Mouse (Mus musculus): ENCODE measurements around the gene Fstl4.

Gene Fstl4

GRCm38 (mm10) chr11:52767921-52768320, 3.5 kb downstream of the Fstl4 start:
- DNase-seq (ENCODE audit: low spot score in 2 of 2), result no peak

- no peak for DNase-seq (ENCODE audit: low spot score in 2 of 2)
Measured at GRCm38 (mm10) chr11:52773073-52773472, 8.6 kb downstream of the Fstl4 start.

- no peak for DNase-seq (ENCODE audit: low spot score in 2 of 2)
Measured at GRCm38 (mm10) chr11:52775291-52775690, 10.9 kb downstream of the Fstl4 start.

GRCm38 (mm10) chr11:52782426-52782825, 18.0 kb downstream of the Fstl4 start:
- no peak for DNase-seq (ENCODE audit: low spot score in 2 of 2)

GRCm38 (mm10) chr11:52794331-52794730, 29.9 kb downstream of the Fstl4 start:
- no peak for DNase-seq (ENCODE audit: low spot score in 2 of 2)

GRCm38 (mm10) chr11:52809542-52809941, 45.1 kb downstream of the Fstl4 start:
- DNase-seq (ENCODE audit: low spot score in 2 of 2), result no peak

GRCm38 (mm10) chr11:52816004-52816403, 51.6 kb downstream of the Fstl4 start:
- no peak for DNase-seq (ENCODE audit: low spot score in 2 of 2)

GRCm38 (mm10) chr11:52820336-52820905, 56.0 kb downstream of the Fstl4 start:
- no peak for DNase-seq (ENCODE audit: low spot score in 2 of 2)

GRCm38 (mm10) chr11:52826591-52826990, 62.2 kb downstream of the Fstl4 start:
- no peak for DNase-seq (ENCODE audit: low spot score in 2 of 2)

- DNase-seq (ENCODE audit: low spot score in 2 of 2), result no peak
Measured at GRCm38 (mm10) chr11:52831631-52832310, 67.3 kb downstream of the Fstl4 start.

GRCm38 (mm10) chr11:52832311-52832675, 67.9 kb downstream of the Fstl4 start:
- no peak for DNase-seq (ENCODE audit: low spot score in 2 of 2)

GRCm38 (mm10) chr11:52848691-52849090, 84.3 kb downstream of the Fstl4 start:
- no peak for DNase-seq (ENCODE audit: low spot score in 2 of 2)

- no peak for DNase-seq (ENCODE audit: low spot score in 2 of 2)
Measured at GRCm38 (mm10) chr11:52850071-52850470, 85.6 kb downstream of the Fstl4 start.

- no peak for DNase-seq (ENCODE audit: low spot score in 2 of 2)
Measured at GRCm38 (mm10) chr11:52872846-52873512, 108.5 kb downstream of the Fstl4 start.

- no peak for DNase-seq (ENCODE audit: low spot score in 2 of 2)
Measured at GRCm38 (mm10) chr11:52875916-52876765, 111.7 kb downstream of the Fstl4 start.

GRCm38 (mm10) chr11:52877662-52878061, 113.2 kb downstream of the Fstl4 start:
- no peak for DNase-seq (ENCODE audit: low spot score in 2 of 2)

- no peak for DNase-seq (ENCODE audit: low spot score in 2 of 2)
Measured at GRCm38 (mm10) chr11:52879958-52880357, 115.5 kb downstream of the Fstl4 start.

- peak; percentile 60 to 74 for DNase-seq (ENCODE audit: low spot score in 2 of 2)
Measured at GRCm38 (mm10) chr11:52886559-52887303, 122.3 kb downstream of the Fstl4 start.

- DNase-seq (ENCODE audit: low spot score in 2 of 2), result no peak
Measured at GRCm38 (mm10) chr11:52888150-52888549, 123.7 kb downstream of the Fstl4 start.

- no peak for DNase-seq (ENCODE audit: low spot score in 2 of 2)
Measured at GRCm38 (mm10) chr11:52889527-52889926, 125.1 kb downstream of the Fstl4 start.

- DNase-seq (ENCODE audit: low spot score in 2 of 2), result no peak
Measured at GRCm38 (mm10) chr11:52890156-52890555, 125.7 kb downstream of the Fstl4 start.

GRCm38 (mm10) chr11:52904101-52904500, 139.7 kb downstream of the Fstl4 start:
- no peak for DNase-seq (ENCODE audit: low spot score in 2 of 2)
